Mouse (Mus musculus): ENCODE results near the gene Oas3. TPM values are rescaled to one million over a fixed set of nuclear protein-coding genes. Genes with fewer than 3 reads are reported as not detected.
A peak's percentile ranks its signal among the peaks of the same experiment; 100 is the strongest.

Gene Oas3
- total RNA-seq, 2 experiments from 2014 or later, result not detected

- DNase-seq (ENCODE audit: low spot score in 2 of 2), result no peak
Observed at GRCm38 (mm10) chr5:120754215-120754614, 23.2 kb downstream of the Oas3 start.

- DNase-seq (ENCODE audit: low spot score in 2 of 2), result no peak
Observed at GRCm38 (mm10) chr5:120752786-120753185, 24.7 kb downstream of the Oas3 start.

- no peak for DNase-seq (ENCODE audit: low spot score in 2 of 2)
Observed at GRCm38 (mm10) chr5:120751206-120751605, 26.3 kb downstream of the Oas3 start.

- DNase-seq (ENCODE audit: low spot score in 2 of 2), result no peak
Observed at GRCm38 (mm10) chr5:120749688-120750087, 27.8 kb downstream of the Oas3 start, which contains the start of gene Oas2. Oas2 (minus strand) TSS chr5:120749853.

GRCm38 (mm10) chr5:120746451-120746850, 31.0 kb downstream of the Oas3 start:
- DNase-seq (ENCODE audit: low spot score in 2 of 2), result peak; percentile 26 to 83

GRCm38 (mm10) chr5:120742125-120742524, 35.3 kb downstream of the Oas3 start:
- peak in 1 of 2 experiments; percentile 20 for DNase-seq (ENCODE audit: low spot score in 2 of 2)

GRCm38 (mm10) chr5:120734380-120734990, 43.0 kb downstream of the Oas3 start:
- no peak for DNase-seq (ENCODE audit: low spot score in 2 of 2)

GRCm38 (mm10) chr5:120733696-120734095, 43.8 kb downstream of the Oas3 start:
- no peak for DNase-seq (ENCODE audit: low spot score in 2 of 2)

GRCm38 (mm10) chr5:120732740-120733139, 44.7 kb downstream of the Oas3 start:
- DNase-seq (ENCODE audit: low spot score in 2 of 2), result no peak

- DNase-seq (ENCODE audit: low spot score in 2 of 2), result peak; percentile 28 to 71
Observed at GRCm38 (mm10) chr5:120729319-120729718, 48.1 kb downstream of the Oas3 start.

- no peak for DNase-seq (ENCODE audit: low spot score in 2 of 2)
Observed at GRCm38 (mm10) chr5:120725811-120726455, 51.5 kb downstream of the Oas3 start.

GRCm38 (mm10) chr5:120721005-120721404, 56.5 kb downstream of the Oas3 start:
- no peak for DNase-seq (ENCODE audit: low spot score in 2 of 2)

GRCm38 (mm10) chr5:120718600-120719378, 58.7 kb downstream of the Oas3 start:
- DNase-seq (ENCODE audit: low spot score in 2 of 2), result no peak

GRCm38 (mm10) chr5:120717136-120717535, 60.3 kb downstream of the Oas3 start:
- DNase-seq (ENCODE audit: low spot score in 2 of 2), result no peak

GRCm38 (mm10) chr5:120714314-120714713, 63.1 kb downstream of the Oas3 start:
- DNase-seq (ENCODE audit: low spot score in 2 of 2), result peak; percentile 77 to 88

GRCm38 (mm10) chr5:120712721-120713120, 64.7 kb downstream of the Oas3 start:
- DNase-seq (ENCODE audit: low spot score in 2 of 2), result peak in 1 of 2 experiments; percentile 50

- DNase-seq (ENCODE audit: low spot score in 2 of 2), result no peak
Observed at GRCm38 (mm10) chr5:120711827-120712226, 65.6 kb downstream of the Oas3 start, which contains the start of gene Dtx1. Dtx1 (minus strand) TSS chr5:120711927.

GRCm38 (mm10) chr5:120711416-120711815, 66.0 kb downstream of the Oas3 start:
- peak; percentile 85 for DNase-seq (ENCODE audit: low spot score in 2 of 2)

GRCm38 (mm10) chr5:120710826-120711248, 66.6 kb downstream of the Oas3 start:
- peak in 1 of 2 experiments; percentile 40 for DNase-seq (ENCODE audit: low spot score in 2 of 2)

- DNase-seq (ENCODE audit: low spot score in 2 of 2), result peak; percentile 42
Observed at GRCm38 (mm10) chr5:120710161-120710825, 67.2 kb downstream of the Oas3 start.

GRCm38 (mm10) chr5:120706976-120707375, 70.5 kb downstream of the Oas3 start:
- no peak for DNase-seq (ENCODE audit: low spot score in 2 of 2)
